Mouse (Mus musculus): ENCODE data around the gene Ptprd.

DNA sequence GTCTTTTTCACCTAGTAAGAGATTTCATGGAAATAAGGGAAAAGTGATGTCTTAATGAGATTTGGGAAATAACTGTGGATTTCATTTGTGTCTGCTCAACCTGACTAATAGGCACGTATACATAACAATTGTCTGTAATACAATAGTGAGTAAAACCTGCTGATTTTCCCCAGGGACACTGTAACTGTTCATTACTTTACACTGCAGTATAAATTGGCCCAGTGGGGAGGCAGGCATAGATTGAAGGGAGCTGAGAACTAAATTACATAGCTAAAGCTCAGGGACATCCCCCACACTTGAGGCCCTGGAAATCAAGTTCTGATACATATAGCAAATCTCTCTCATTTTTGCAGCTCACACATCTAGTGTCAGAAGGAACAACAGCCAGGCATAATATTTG, 209.7 kb downstream of the Ptprd start:
- TF ChIP-seq POLR2A (IDR thresholded peaks at IDR 0.05; ENCODE audit: low read depth, low read length) (no peak), CTCF (IDR thresholded peaks at IDR 0.05; ENCODE audit: extremely low read depth, insufficient read depth, insufficient read length, insufficient replicate concordance) (no peak)
